In the genomic region with DNA sequence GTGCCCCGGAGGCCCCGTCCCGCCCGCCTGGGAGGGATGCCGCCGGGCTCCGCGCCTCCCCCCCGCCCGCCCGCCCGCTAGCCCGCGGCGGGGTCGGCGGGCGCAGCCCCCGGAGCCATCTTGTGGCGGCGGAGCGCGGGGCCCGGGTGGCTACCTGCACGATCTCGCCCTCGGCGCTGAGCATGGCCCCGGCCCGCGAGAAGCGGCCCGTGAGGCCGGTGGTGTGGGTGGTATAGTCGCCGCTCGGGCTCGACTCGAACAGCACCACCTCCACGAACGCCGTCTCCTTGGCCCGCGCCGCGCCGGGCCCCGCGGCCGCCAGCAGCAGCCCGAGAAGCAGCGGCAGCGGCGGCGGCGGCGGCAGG, we compare ENCODE assay signal across 8 mouse cellular contexts. TPM values are rescaled to one million over a fixed set of nuclear protein-coding genes. Genes with fewer than 3 reads are reported as not detected.
DNase-seq lines count a peak whose midpoint lies in the region; ATAC-seq and TF ChIP-seq lines count a peak whose summit lies in the region.

No protein-coding gene starts in this region.

- no peak for TF ChIP-seq POLR2A in liver, adult 2 months (IDR thresholded peaks at IDR 0.05; ENCODE audit: extremely low read depth, insufficient read depth, low read length)
- TF ChIP-seq POLR2A in thymus, adult 2 months (IDR thresholded peaks at IDR 0.05; ENCODE audit: control insufficient read depth, extremely low read depth, insufficient read depth, low read length, poor library complexity), result no peak

- H3K4me3 ChIP-seq in brown adipose tissue, adult 24 weeks (ENCODE audit: insufficient read depth, low read depth, low read length), result peak overlapping the region; percentile 64
- peak overlapping the region; percentile 85 for H3K4me3 ChIP-seq in hindbrain, postnatal 0 days (ENCODE audit: low read length)
- peak overlapping the region; percentile 71 for H3K4me3 ChIP-seq in liver, adult 2 months (ENCODE audit: insufficient read depth, low read depth, low read length)
- peak overlapping the region; percentile 89 for H3K4me3 ChIP-seq in neural tube, embryonic 11.5 days (ENCODE audit: low read depth, low read length)
- H3K4me3 ChIP-seq in thymus, adult 2 months (ENCODE audit: control insufficient read depth, insufficient read depth, low read length), result peak overlapping the region; percentile 73

- H3K27ac ChIP-seq in brown adipose tissue, adult 24 weeks (replicated peaks; ENCODE audit: low read depth, low read length), result no peak overlapping the region
- peak overlapping the region; percentile 79 for H3K27ac ChIP-seq in hindbrain, postnatal 0 days
- H3K27ac ChIP-seq in liver, adult 2 months (replicated peaks; ENCODE audit: insufficient read depth, low read depth, low read length), result peak overlapping the region; percentile 33
- H3K27ac ChIP-seq in neural tube, embryonic 11.5 days (ENCODE audit: low read depth, low read length), result peak overlapping the region; percentile 65
- H3K27ac ChIP-seq in thymus, adult 2 months (ENCODE audit: control insufficient read depth, insufficient read depth, low read length), result no peak overlapping the region

- ATAC-seq in hindbrain, postnatal 0 days, result peak; percentile 61; the same call in 1 of the 2 replicates
- ATAC-seq in neural tube, embryonic 11.5 days (ENCODE audit: insufficient read depth, low FRiP score, low TSS enrichment), result peak; percentile 68; the same call in 1 of the 2 replicates

- H3K36me3 ChIP-seq in hindbrain, postnatal 0 days (ENCODE audit: insufficient read depth, low read length), result no peaks in the 10 kb centered on the region
- H3K36me3 ChIP-seq in liver, adult 2 months (ENCODE audit: control insufficient read depth, insufficient read depth, low read length), result no peaks in the 10 kb centered on the region
- no peaks in the 10 kb centered on the region for H3K36me3 ChIP-seq in neural tube, embryonic 11.5 days (ENCODE audit: control insufficient read depth, insufficient read depth, low read length)
- H3K36me3 ChIP-seq in thymus, adult 2 months (ENCODE audit: control insufficient read depth, insufficient read depth, low read length), result no peaks in the 10 kb centered on the region

- peak; percentile 36 for DNase-seq in kidney, adult 11 months
- DNase-seq in kidney, adult 9 months, result no peak
- DNase-seq in forelimb bud, embryonic 11.5 days (ENCODE audit: low read depth, low spot score), result peak; percentile 25
- DNase-seq in hindbrain, postnatal 0 days (ENCODE audit: low spot score), result peak; percentile 51
- DNase-seq in liver, adult 2 months (ENCODE audit: extremely low read depth, low read depth, low spot score), result no peak
- DNase-seq in neural tube, embryonic 11.5 days (ENCODE audit: low spot score), result peak; percentile 54
- DNase-seq in thymus, adult 2 months, result peak; percentile 53

- peaks cover 5% of the 10 kb centered on the region for H3K4me1 ChIP-seq in brown adipose tissue, adult 24 weeks (ENCODE audit: control insufficient read depth, insufficient read depth, insufficient read length, low read length)
- peaks cover 15% of the 10 kb centered on the region; the same call in 1 of the 2 replicates for H3K4me1 ChIP-seq in hindbrain, postnatal 0 days (ENCODE audit: insufficient read depth, low read length)
- H3K4me1 ChIP-seq in liver, adult 2 months (ENCODE audit: control insufficient read depth, insufficient read depth, low read length), result peaks cover 7% of the 10 kb centered on the region; the same call in 1 of the 2 replicates
- peaks cover 16% of the 10 kb centered on the region for H3K4me1 ChIP-seq in neural tube, embryonic 11.5 days (ENCODE audit: control insufficient read depth, insufficient read depth, low read length)
- H3K4me1 ChIP-seq in thymus, adult 2 months (replicated peaks; ENCODE audit: control insufficient read depth, insufficient read depth, low read length), result peaks cover 13% of the 10 kb centered on the region

- no peak for TF ChIP-seq CTCF in hindbrain, postnatal 0 days (IDR thresholded peaks at IDR 0.05; ENCODE audit: low read depth)
- no peak for TF ChIP-seq CTCF in liver, adult 2 months (IDR thresholded peaks at IDR 0.05; ENCODE audit: low read depth, low read length)
- no peak for TF ChIP-seq CTCF in thymus, adult 2 months (IDR thresholded peaks at IDR 0.05; ENCODE audit: borderline replicate concordance, control insufficient read depth, extremely low read depth, insufficient read depth, low read length, poor library complexity)

- H3K79me2 ChIP-seq in liver, adult 2 months (ENCODE audit: control insufficient read depth, insufficient read depth, low read length), result peaks cover 10% of the 10 kb centered on the region; the same call in 1 of the 2 replicates

- no peaks in the 10 kb centered on the region for H3K9me3 ChIP-seq in hindbrain, postnatal 0 days (ENCODE audit: low read length)
- no peaks in the 10 kb centered on the region for H3K9me3 ChIP-seq in neural tube, embryonic 11.5 days (ENCODE audit: control insufficient read depth, low read length)

- 1% methylated on average over 41 of the region's 57 CpGs for WGBS in hindbrain, postnatal 0 days
- WGBS in liver, adult 2 months, result 9% methylated on average over 51 of the region's 57 CpGs
- 0% methylated on average over 12 of the region's 57 CpGs for WGBS in neural tube, embryonic 11.5 days
- WGBS in thymus, adult 2 months, result under 1% methylated on average over 53 of the region's 57 CpGs

- peak overlapping the region; percentile 96 for H3K4me2 ChIP-seq in hindbrain, postnatal 0 days (ENCODE audit: low read depth, low read length)
- peak overlapping the region; percentile 91 for H3K4me2 ChIP-seq in neural tube, embryonic 11.5 days (ENCODE audit: low read depth)

- H3K9ac ChIP-seq in hindbrain, postnatal 0 days (replicated peaks; ENCODE audit: low read length), result peak overlapping the region; percentile 81
- H3K9ac ChIP-seq in liver, adult 2 months (ENCODE audit: low read depth, low read length), result peak overlapping the region; percentile 79
- peak overlapping the region; percentile 88 for H3K9ac ChIP-seq in neural tube, embryonic 11.5 days (ENCODE audit: low read length)

- no peaks in the 10 kb centered on the region for H3K27me3 ChIP-seq in hindbrain, postnatal 0 days (ENCODE audit: insufficient read depth, low read length)
- no peaks in the 10 kb centered on the region for H3K27me3 ChIP-seq in liver, adult 2 months (ENCODE audit: control insufficient read depth, insufficient read depth, low read length)
- no peaks in the 10 kb centered on the region for H3K27me3 ChIP-seq in neural tube, embryonic 11.5 days (ENCODE audit: control insufficient read depth, insufficient read depth, low read length)
- H3K27me3 ChIP-seq in thymus, adult 2 months (ENCODE audit: control insufficient read depth, insufficient read depth, low read length), result no peaks in the 10 kb centered on the region

RNA-seq across cellular contexts. Expression of gene Znrf3, which starts 0.4 kb away (rescaled TPM):
- 2.9 and 4.5 TPM in 2 replicates for polyA plus RNA-seq in brown adipose tissue, adult 24 weeks (2012; ENCODE audit: insufficient read depth, insufficient read length, missing spikeins)
- total RNA-seq in hindbrain, postnatal 0 days (2014; rRNA removed), result 13.6 and 17.1 TPM in 2 replicates
- polyA plus RNA-seq in hindbrain, postnatal 0 days (2015; fragmentation: Nextera tagmentation; extraction: Ambion mirVana), result 9.9 and 10.2 TPM in 2 replicates
- 4.6 and 6.3 TPM in 2 replicates for total RNA-seq in liver, adult 2 months (2014; rRNA removed)
- polyA plus RNA-seq in liver, adult 2 months (2012; rRNA removed), result 4.2 and 4.5 TPM in 2 replicates
- polyA plus RNA-seq in neural tube, embryonic 11.5 days (2014; fragmentation: Nextera tagmentation; extraction: Ambion mirVana), result 9.4 TPM in 2 replicates
- 17.3 and 22.4 TPM in 2 replicates for polyA plus RNA-seq in thymus, adult 2 months (2012; rRNA removed)

Comparison
In these comparisons a context has a peak if more than half of its experiments do, and no peak if none do; other contexts are left out.
1. DNase-seq: peak in kidney, adult 11 months (single experiment), forelimb bud, embryonic 11.5 days (single experiment), hindbrain, postnatal 0 days (single experiment), neural tube, embryonic 11.5 days (single experiment) and thymus, adult 2 months (single experiment); none in kidney, adult 9 months (single experiment) and liver, adult 2 months (single experiment).
2. H3K27ac ChIP-seq: peak in hindbrain, postnatal 0 days (single experiment), liver, adult 2 months (single experiment) and neural tube, embryonic 11.5 days (single experiment); none in brown adipose tissue, adult 24 weeks (single experiment) and thymus, adult 2 months (single experiment).
3. Peak in every context shown above with its lines, with median percentiles within 50 percentile points of each other: H3K4me3 ChIP-seq and H3K9ac ChIP-seq.